Mouse (Mus musculus): Measurements from ENCODE around the gene Gm17324. TPM values are rescaled to one million over a fixed set of nuclear protein-coding genes. Genes with fewer than 3 reads are reported as not detected.
"Not testable (repeated sequence)": the region's sequence is repeated elsewhere in the genome, so short reads cannot be mapped to it uniquely, and the experiment has no call there.

Gene Gm17324
- total RNA-seq (2021), result not detected
- long read RNA-seq, experiment 1, result 0 reads
- long read RNA-seq, experiment 2, result 0 reads

- intact Hi-C loops (cut with DNase I; ENCODE audit: low total_unique reads), result no loop called here
- peak; percentile 88 for DNase-seq
These were observed at the start of gene Gm17324, which contains the start of gene Mto1 for GRCm38 (mm10) chr9:78447973-78448873. Gm17324 (minus strand) TSS chr9:78448786. Mto1 (plus strand) TSS chr9:78448208.

- intact Hi-C loops (cut with DNase I; ENCODE audit: low total_unique reads), result no loop called here
- no peak for DNase-seq
These were observed 44.6 kb upstream of the Gm17324 start for GRCm38 (mm10) chr9:78493171-78493570.

GRCm38 (mm10) chr9:78492254-78492653, 43.7 kb upstream of the Gm17324 start:
- DNase-seq, result no peak
- intact Hi-C loops (cut with DNase I; ENCODE audit: low total_unique reads), result no loop called here

- no peak for DNase-seq
- intact Hi-C loops (cut with DNase I; ENCODE audit: low total_unique reads), result no loop called here
These were observed 42.6 kb upstream of the Gm17324 start for GRCm38 (mm10) chr9:78491169-78491568.

- peak; percentile 79 for DNase-seq
- intact Hi-C loops (cut with DNase I; ENCODE audit: low total_unique reads), result no loop called here
These were observed 40.4 kb upstream of the Gm17324 start, which contains the start of gene Eef1a1 for GRCm38 (mm10) chr9:78488890-78489420. Eef1a1 (minus strand) TSS chr9:78489151.

- DNase-seq; intact Hi-C loops (cut with DNase I; ENCODE audit: low total_unique reads): not testable (repeated sequence)
These were observed 39.4 kb upstream of the Gm17324 start for GRCm38 (mm10) chr9:78488021-78488420.

GRCm38 (mm10) chr9:78484660-78485059, 36.1 kb upstream of the Gm17324 start:
- intact Hi-C loops (cut with DNase I; ENCODE audit: low total_unique reads), result no loop called here
- DNase-seq, result no peak

GRCm38 (mm10) chr9:78482386-78482785, 33.8 kb upstream of the Gm17324 start:
- no peak for DNase-seq
- intact Hi-C loops (cut with DNase I; ENCODE audit: low total_unique reads), result no loop called here

- intact Hi-C loops (cut with DNase I; ENCODE audit: low total_unique reads), result no loop called here
- DNase-seq, result peak; percentile 93
These were observed 33.1 kb upstream of the Gm17324 start for GRCm38 (mm10) chr9:78481423-78482331.

GRCm38 (mm10) chr9:78480706-78481358, 32.2 kb upstream of the Gm17324 start:
- intact Hi-C loops (cut with DNase I; ENCODE audit: low total_unique reads), result no loop called here
- DNase-seq, result peak; percentile 78

- intact Hi-C loops (cut with DNase I; ENCODE audit: low total_unique reads); DNase-seq: not testable (repeated sequence)
These were observed 31.6 kb upstream of the Gm17324 start for GRCm38 (mm10) chr9:78480227-78480626.

- intact Hi-C loops (cut with DNase I; ENCODE audit: low total_unique reads), result loop anchor here (10.0 kb wide), 1 partner anchor 45 kb away; no protein-coding TSS in a partner anchor
- DNase-seq, result not testable (repeated sequence)
These were observed 30.7 kb upstream of the Gm17324 start for GRCm38 (mm10) chr9:78479308-78479707.

GRCm38 (mm10) chr9:78478009-78478605, 29.5 kb upstream of the Gm17324 start:
- not testable (repeated sequence) for DNase-seq
- intact Hi-C loops (cut with DNase I; ENCODE audit: low total_unique reads), result loop anchor here (10.0 kb wide), 1 partner anchor 47 kb away; no protein-coding TSS in a partner anchor

- intact Hi-C loops (cut with DNase I; ENCODE audit: low total_unique reads), result loop anchor here (10.0 kb wide), 1 partner anchor 48 kb away; no protein-coding TSS in a partner anchor
- no peak for DNase-seq
These were observed 28.5 kb upstream of the Gm17324 start for GRCm38 (mm10) chr9:78477021-78477551.

- intact Hi-C loops (cut with DNase I; ENCODE audit: low total_unique reads), result loop anchor here (10.0 kb wide), 1 partner anchor 48 kb away; no protein-coding TSS in a partner anchor
- DNase-seq, result no peak
These were observed 28.0 kb upstream of the Gm17324 start for GRCm38 (mm10) chr9:78476531-78477020.

GRCm38 (mm10) chr9:78475873-78476272, 27.3 kb upstream of the Gm17324 start:
- intact Hi-C loops (cut with DNase I; ENCODE audit: low total_unique reads), result loop anchor here (10.0 kb wide), 1 partner anchor 49 kb away; no protein-coding TSS in a partner anchor
- DNase-seq, result no peak

- intact Hi-C loops (cut with DNase I; ENCODE audit: low total_unique reads), result loop anchor here (10.0 kb wide), 1 partner anchor 49 kb away; no protein-coding TSS in a partner anchor
- DNase-seq, result no peak
These were observed 26.8 kb upstream of the Gm17324 start for GRCm38 (mm10) chr9:78475383-78475780.

All from gastrocnemius, postnatal 14 days (tissue).